Mouse (Mus musculus): ENCODE results near the gene Krtap9-5. TPM values are rescaled to one million over a fixed set of nuclear protein-coding genes. Genes with fewer than 3 reads are reported as not detected.

Gene Krtap9-5
- total and polyA plus RNA-seq, 3 experiments, result not detected

Other genes with a start within 250 kb of the Krtap9-5 start
Only the 30 nearest of the 32 such genes appear.
- not detected for gene Gm11595, start 175.6 kb upstream of the Krtap9-5 start, total RNA-seq (2021)
- not detected in 2 replicates for gene Gm11595, start 175.6 kb upstream of the Krtap9-5 start, polyA plus RNA-seq (2012; rRNA removed)
- not detected for gene Krtap4-8, start 167.8 kb upstream of the Krtap9-5 start, total RNA-seq (2021)
- gene Krtap4-8, start 167.8 kb upstream of the Krtap9-5 start, polyA plus RNA-seq (2012; rRNA removed), result not detected in 2 replicates
- not detected for gene Krtap4-9, start 163.3 kb upstream of the Krtap9-5 start, total RNA-seq (2021)
- not detected in 2 replicates for gene Krtap4-9, start 163.3 kb upstream of the Krtap9-5 start, polyA plus RNA-seq (2012; rRNA removed)
- gene Gm11596, start 155.0 kb upstream of the Krtap9-5 start, total RNA-seq (2021), result not detected
- gene Gm11596, start 155.0 kb upstream of the Krtap9-5 start, polyA plus RNA-seq (2012; rRNA removed), result not detected in 2 replicates
- gene Gm11569, start 149.5 kb upstream of the Krtap9-5 start, total RNA-seq (2021), result not detected
- gene Gm11569, start 149.5 kb upstream of the Krtap9-5 start, polyA plus RNA-seq (2012; rRNA removed), result not detected in 2 replicates
- gene Gm11554, start 144.0 kb upstream of the Krtap9-5 start, total RNA-seq (2021), result not detected
- not detected in 2 replicates for gene Gm11554, start 144.0 kb upstream of the Krtap9-5 start, polyA plus RNA-seq (2012; rRNA removed)
- gene Krtap4-13, start 138.6 kb upstream of the Krtap9-5 start, total RNA-seq (2021), result not detected
- gene Krtap4-13, start 138.6 kb upstream of the Krtap9-5 start, polyA plus RNA-seq (2012; rRNA removed), result not detected in 2 replicates
- gene Gm11564, start 132.8 kb upstream of the Krtap9-5 start, total RNA-seq (2021), result not detected
- gene Gm11564, start 132.8 kb upstream of the Krtap9-5 start, polyA plus RNA-seq (2012; rRNA removed), result not detected in 2 replicates
- not detected for gene 2300003K06Rik, start 110.4 kb upstream of the Krtap9-5 start, total RNA-seq (2021)
- not detected in 2 replicates for gene 2300003K06Rik, start 110.4 kb upstream of the Krtap9-5 start, polyA plus RNA-seq (2012; rRNA removed)
- not detected for gene Krtap4-16, start 96.9 kb upstream of the Krtap9-5 start, total RNA-seq (2021)
- gene Krtap4-16, start 96.9 kb upstream of the Krtap9-5 start, polyA plus RNA-seq (2012; rRNA removed), result not detected in 2 replicates
- gene Gm11568, start 90.6 kb upstream of the Krtap9-5 start, total RNA-seq (2021), result not detected
- gene Gm11568, start 90.6 kb upstream of the Krtap9-5 start, polyA plus RNA-seq (2012; rRNA removed), result not detected in 2 replicates
- not detected for gene Gm11559, start 84.0 kb upstream of the Krtap9-5 start, total RNA-seq (2021)
- not detected in 2 replicates for gene Gm11559, start 84.0 kb upstream of the Krtap9-5 start, polyA plus RNA-seq (2012; rRNA removed)
- gene Krtap9-1, start 75.1 kb upstream of the Krtap9-5 start, total RNA-seq (2021), result not detected
- not detected in 2 replicates for gene Krtap9-1, start 75.1 kb upstream of the Krtap9-5 start, polyA plus RNA-seq (2012; rRNA removed)
- gene Gm11567, start 69.3 kb upstream of the Krtap9-5 start, total RNA-seq (2021), result not detected
- not detected in 2 replicates for gene Gm11567, start 69.3 kb upstream of the Krtap9-5 start, polyA plus RNA-seq (2012; rRNA removed)
- not detected for gene Krtap31-1, start 40.6 kb upstream of the Krtap9-5 start, total RNA-seq (2021)
- gene Krtap31-1, start 40.6 kb upstream of the Krtap9-5 start, polyA plus RNA-seq (2012; rRNA removed), result not detected in 2 replicates
- not detected for gene Gm11565, start 33.7 kb upstream of the Krtap9-5 start, total RNA-seq (2021)
- gene Gm11565, start 33.7 kb upstream of the Krtap9-5 start, polyA plus RNA-seq (2012; rRNA removed), result not detected in 2 replicates
- gene Krtap31-2, start 12.2 kb upstream of the Krtap9-5 start, total RNA-seq (2021), result not detected
- not detected in 2 replicates for gene Krtap31-2, start 12.2 kb upstream of the Krtap9-5 start, polyA plus RNA-seq (2012; rRNA removed)
- not detected for gene Krtap29-1, start 30.6 kb downstream of the Krtap9-5 start, total RNA-seq (2021)
- gene Krtap29-1, start 30.6 kb downstream of the Krtap9-5 start, polyA plus RNA-seq (2012; rRNA removed), result not detected in 2 replicates
- not detected for gene Krtap16-1, start 38.1 kb downstream of the Krtap9-5 start, total RNA-seq (2021)
- gene Krtap16-1, start 38.1 kb downstream of the Krtap9-5 start, polyA plus RNA-seq (2012; rRNA removed), result not detected in 2 replicates
- gene Krtap17-1, start 45.5 kb downstream of the Krtap9-5 start, total RNA-seq (2021), result not detected
- not detected in 2 replicates for gene Krtap17-1, start 45.5 kb downstream of the Krtap9-5 start, polyA plus RNA-seq (2012; rRNA removed)
- gene Krt33a, start 67.7 kb downstream of the Krtap9-5 start, total RNA-seq (2021), result not detected
- gene Krt33a, start 67.7 kb downstream of the Krtap9-5 start, polyA plus RNA-seq (2012; rRNA removed), result not detected in 2 replicates
- gene Krt33b, start 81.4 kb downstream of the Krtap9-5 start, total RNA-seq (2021), result not detected
- gene Krt33b, start 81.4 kb downstream of the Krtap9-5 start, polyA plus RNA-seq (2012; rRNA removed), result not detected in 2 replicates
- not detected for gene Krt34, start 93.1 kb downstream of the Krtap9-5 start, total RNA-seq (2021)
- gene Krt34, start 93.1 kb downstream of the Krtap9-5 start, polyA plus RNA-seq (2012; rRNA removed), result not detected in 2 replicates
- not detected for gene Krt31, start 102.1 kb downstream of the Krtap9-5 start, total RNA-seq (2021)
- not detected in 2 replicates for gene Krt31, start 102.1 kb downstream of the Krtap9-5 start, polyA plus RNA-seq (2012; rRNA removed)
- not detected for gene Krt32, start 139.8 kb downstream of the Krtap9-5 start, total RNA-seq (2021)
- not detected in 2 replicates for gene Krt32, start 139.8 kb downstream of the Krtap9-5 start, polyA plus RNA-seq (2012; rRNA removed)
- gene Krt35, start 147.8 kb downstream of the Krtap9-5 start, total RNA-seq (2021), result not detected
- not detected in 2 replicates for gene Krt35, start 147.8 kb downstream of the Krtap9-5 start, polyA plus RNA-seq (2012; rRNA removed)
- gene Krt36, start 157.2 kb downstream of the Krtap9-5 start, total RNA-seq (2021), result under 1 TPM; 0.28 to 0.43 TPM
- gene Krt36, start 157.2 kb downstream of the Krtap9-5 start, polyA plus RNA-seq (2012; rRNA removed), result 0.31 and 0.50 TPM in 2 replicates
- not detected for gene Krt13, start 173.1 kb downstream of the Krtap9-5 start, total RNA-seq (2021)
- not detected in 2 replicates for gene Krt13, start 173.1 kb downstream of the Krtap9-5 start, polyA plus RNA-seq (2012; rRNA removed)
- gene Krt15, start 187.5 kb downstream of the Krtap9-5 start, total RNA-seq (2021), result not detected
- not detected in 2 replicates for gene Krt15, start 187.5 kb downstream of the Krtap9-5 start, polyA plus RNA-seq (2012; rRNA removed)
- 1 to 10 TPM; 6.1 to 8.6 TPM for gene Krt19, start 200.2 kb downstream of the Krtap9-5 start, total RNA-seq (2021)
- 2.6 and 4.4 TPM in 2 replicates for gene Krt19, start 200.2 kb downstream of the Krtap9-5 start, polyA plus RNA-seq (2012; rRNA removed)

Measured in adrenal gland, adult 2 months (tissue).